Mouse (Mus musculus): ENCODE data around the gene Fbxl13. TPM values are rescaled to one million over a fixed set of nuclear protein-coding genes. Genes with fewer than 3 reads are reported as not detected.

Fbxl13 gene
- total RNA-seq, 2 experiments from 2014 or later, result 3.3 to 7.1 TPM

GRCm38 (mm10) chr5:21436471-21436975 is 208.9 kb downstream of the Fbxl13 start:
- no peak for ATAC-seq (replicated peaks; ENCODE audit: low FRiP score, low TSS enrichment, poor library complexity, severe bottlenecking)

DNA sequence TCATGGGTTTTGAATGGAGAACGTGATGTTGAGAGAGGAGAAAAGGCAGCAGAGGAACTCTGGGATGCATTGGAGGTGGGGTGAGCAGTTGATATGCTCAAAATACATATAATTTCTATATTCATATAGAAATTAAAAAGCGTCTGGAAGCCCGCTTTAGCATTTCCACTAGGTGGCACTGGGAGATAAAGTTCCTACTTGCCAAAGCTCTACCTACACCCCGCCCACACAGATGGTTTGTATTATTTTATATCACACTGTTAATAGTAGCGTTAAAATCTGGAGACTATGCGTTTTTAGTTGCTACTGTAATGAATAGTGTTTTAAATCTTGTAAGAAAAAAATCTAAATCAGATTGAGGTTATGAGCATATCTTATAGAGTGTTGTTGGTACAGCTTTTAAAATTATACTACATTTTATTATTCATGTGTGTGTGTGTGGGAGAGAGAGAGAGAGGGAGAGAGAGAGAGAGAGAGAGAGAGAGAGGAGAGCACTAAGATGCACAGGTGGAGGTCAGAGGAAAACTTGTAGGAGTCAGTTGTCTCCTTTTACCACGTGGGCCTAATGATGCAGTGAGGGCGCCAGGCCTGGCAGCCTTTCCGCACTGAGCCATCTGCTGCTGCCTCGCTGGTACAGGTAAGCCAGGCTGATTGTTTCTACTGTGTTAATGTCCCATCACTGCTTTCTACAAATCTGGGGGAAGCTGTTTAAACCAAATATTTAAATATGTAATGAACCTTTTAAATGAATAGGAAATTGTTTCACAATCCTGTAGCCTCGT is 211.1 kb downstream of the Fbxl13 start:
- ATAC-seq (replicated peaks; ENCODE audit: low FRiP score, low TSS enrichment, poor library complexity, severe bottlenecking), result peak; percentile 71; the same call in 1 of the 2 replicates

Other genes starting within 250 kb of the Fbxl13 start
- not detected in 2 replicates for gene Ccdc146, start 221.0 kb downstream of the Fbxl13 start, total RNA-seq (2014; fragmentation: Nextera tagmentation)
- gene Ccdc146, start 221.0 kb downstream of the Fbxl13 start, total RNA-seq (2017), result not detected in 2 replicates
- 12.4 and 15.2 TPM in 2 replicates for gene Fam185a, start 220.7 kb downstream of the Fbxl13 start, total RNA-seq (2014; fragmentation: Nextera tagmentation)
- 10.8 and 25.8 TPM in 2 replicates for gene Fam185a, start 220.7 kb downstream of the Fbxl13 start, total RNA-seq (2017)
- not detected in 2 replicates for gene Lrrc17, start 102.1 kb downstream of the Fbxl13 start, total RNA-seq (2014; fragmentation: Nextera tagmentation)
- not detected in 2 replicates for gene Lrrc17, start 102.1 kb downstream of the Fbxl13 start, total RNA-seq (2017)
- gene Armc10, start 179 bp upstream of the Fbxl13 start, total RNA-seq (2014; fragmentation: Nextera tagmentation), result 22.5 and 43.9 TPM in 2 replicates
- 49.9 and 69.3 TPM in 2 replicates for gene Armc10, start 179 bp upstream of the Fbxl13 start, total RNA-seq (2017)
- gene Napepld, start 55.8 kb upstream of the Fbxl13 start, total RNA-seq (2014; fragmentation: Nextera tagmentation), result 2.3 and 3.7 TPM in 2 replicates
- 1.4 and 3.0 TPM in 2 replicates for gene Napepld, start 55.8 kb upstream of the Fbxl13 start, total RNA-seq (2017)
- 106 and 173 TPM in 2 replicates for gene Pmpcb, start 91.5 kb upstream of the Fbxl13 start, total RNA-seq (2014; fragmentation: Nextera tagmentation)
- 115 and 144 TPM in 2 replicates for gene Pmpcb, start 91.5 kb upstream of the Fbxl13 start, total RNA-seq (2017)
- 83.7 and 90.8 TPM in 2 replicates for gene Dnajc2, start 139.6 kb upstream of the Fbxl13 start, total RNA-seq (2014; fragmentation: Nextera tagmentation)
- gene Dnajc2, start 139.6 kb upstream of the Fbxl13 start, total RNA-seq (2017), result 295 and 297 TPM in 2 replicates
- gene Psmc2, start 139.6 kb upstream of the Fbxl13 start, total RNA-seq (2014; fragmentation: Nextera tagmentation), result 112 and 129 TPM in 2 replicates
- 158 and 160 TPM in 2 replicates for gene Psmc2, start 139.6 kb upstream of the Fbxl13 start, total RNA-seq (2017)
- not detected in 2 replicates for gene Slc26a5, start 220.0 kb upstream of the Fbxl13 start, total RNA-seq (2014; fragmentation: Nextera tagmentation)
- not detected in 2 replicates for gene Slc26a5, start 220.0 kb upstream of the Fbxl13 start, total RNA-seq (2017)

All from megakaryocyte-erythroid progenitor cell, adult 5-6 weeks (primary cell).